Mouse (Mus musculus) spleen, adult 2 months (tissue): ENCODE measurements around the gene Prrc2c.

ENCODE experiments used
- CTCF ChIP-seq: fragments of 200-500 bp; IDR thresholded peaks from 2 replicates; pipeline ENCODE4 v1.5.1; 2011; ENCODE audit warnings: mild to moderate bottlenecking, inconsistent platforms; ENCODE audit not compliant: insufficient read depth, insufficient read length, insufficient replicate concordance; ENCODE audit errors: extremely low read depth
- POLR2A ChIP-seq: fragments of 200-500 bp; IDR thresholded peaks from 2 replicates; pipeline ENCODE4 v1.6.1; 2011; ENCODE audit warnings: low read depth, low read length, inconsistent platforms

GRCm38 (mm10) chr1:162727981-162728380 lies 12.4 kb downstream of the Prrc2c start:
- TF ChIP-seq CTCF (no peak), POLR2A (no peak)
